Mouse (Mus musculus) spleen, adult 2 months (tissue): ENCODE measurements around the gene Ier5l.

ENCODE experiments used
- CTCF ChIP-seq: fragments of 200-500 bp; IDR thresholded peaks from 2 replicates; pipeline ENCODE4 v1.5.1; 2011; ENCODE audit warnings: mild to moderate bottlenecking, inconsistent platforms; ENCODE audit not compliant: insufficient read depth, insufficient read length, insufficient replicate concordance; ENCODE audit errors: extremely low read depth
- POLR2A ChIP-seq: fragments of 200-500 bp; IDR thresholded peaks from 2 replicates; pipeline ENCODE4 v1.6.1; 2011; ENCODE audit warnings: low read depth, low read length, inconsistent platforms

DNA sequence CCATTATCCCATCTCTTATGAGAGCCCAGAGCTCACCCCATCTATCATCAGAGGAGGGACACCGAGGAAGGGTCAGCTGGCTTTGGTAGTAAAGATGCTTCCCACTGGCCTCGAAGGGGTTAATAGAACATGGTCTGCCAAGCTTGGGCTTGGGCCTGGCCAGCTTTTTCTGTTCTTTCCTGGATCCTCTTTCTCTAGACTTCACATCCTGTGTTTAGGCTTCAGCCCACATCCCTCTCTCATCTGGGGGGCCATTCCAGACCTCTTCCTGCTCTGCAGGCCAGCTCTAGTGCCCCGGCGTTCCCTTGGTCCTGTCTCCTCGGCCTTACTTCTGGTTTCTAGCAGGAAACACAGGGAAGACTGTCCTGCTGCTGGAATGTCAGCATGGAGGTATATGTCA lies 30.0 kb downstream of the Ier5l start:
- TF ChIP-seq POLR2A (no peak), CTCF (no peak)
